Mouse (Mus musculus): ENCODE data around the gene Dnajc17. TPM values are rescaled to one million over a fixed set of nuclear protein-coding genes. Genes with fewer than 3 reads are reported as not detected.

The Dnajc17 gene
- polyA plus RNA-seq, 1 experiment from 2014 or later: 19.4 TPM

DNA sequence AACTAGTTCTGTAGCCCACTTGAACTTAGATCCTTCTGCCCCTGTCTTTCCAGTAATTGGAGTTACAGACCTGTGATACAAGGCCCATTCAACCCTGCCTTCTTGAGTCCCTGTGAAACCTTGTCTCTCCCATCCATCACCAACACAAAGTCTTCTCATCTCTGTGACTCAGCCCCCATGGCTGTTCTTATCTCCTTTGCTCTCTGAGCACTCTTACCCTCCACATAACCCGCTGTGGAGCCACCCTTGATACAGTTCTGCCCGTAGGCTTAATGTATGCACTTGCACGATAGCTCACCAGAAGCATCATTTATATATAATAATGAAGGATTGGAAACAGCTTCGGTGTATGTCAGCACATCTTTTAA lies 32.2 kb upstream of the Dnajc17 start:
- no peak for ATAC-seq (ENCODE audit: insufficient read depth, low FRiP score, low TSS enrichment)
- WGBS: 87% methylated on average over 4 of the region's 4 CpGs
- Histone ChIP-seq H3K4me2 (ENCODE audit: low read depth) (no peak overlapping the region), H3K9ac (ENCODE audit: low read length) (no peak overlapping the region), H3K27ac (ENCODE audit: low read depth, low read length) (no peak overlapping the region), H3K36me3 (ENCODE audit: control insufficient read depth, insufficient read depth, low read length) (no peaks in the 10 kb centered on the region), H3K4me1 (ENCODE audit: control insufficient read depth, insufficient read depth, low read length) (peaks cover 10% of the 10 kb centered on the region; the same call in 1 of the 2 replicates), H3K4me3 (ENCODE audit: low read depth, low read length) (no peak overlapping the region), H3K9me3 (ENCODE audit: control insufficient read depth, low read length) (no peaks in the 10 kb centered on the region), H3K27me3 (ENCODE audit: control insufficient read depth, insufficient read depth, low read length) (peaks cover 37% of the 10 kb centered on the region)
- no peak for DNase-seq (ENCODE audit: low spot score)

DNA sequence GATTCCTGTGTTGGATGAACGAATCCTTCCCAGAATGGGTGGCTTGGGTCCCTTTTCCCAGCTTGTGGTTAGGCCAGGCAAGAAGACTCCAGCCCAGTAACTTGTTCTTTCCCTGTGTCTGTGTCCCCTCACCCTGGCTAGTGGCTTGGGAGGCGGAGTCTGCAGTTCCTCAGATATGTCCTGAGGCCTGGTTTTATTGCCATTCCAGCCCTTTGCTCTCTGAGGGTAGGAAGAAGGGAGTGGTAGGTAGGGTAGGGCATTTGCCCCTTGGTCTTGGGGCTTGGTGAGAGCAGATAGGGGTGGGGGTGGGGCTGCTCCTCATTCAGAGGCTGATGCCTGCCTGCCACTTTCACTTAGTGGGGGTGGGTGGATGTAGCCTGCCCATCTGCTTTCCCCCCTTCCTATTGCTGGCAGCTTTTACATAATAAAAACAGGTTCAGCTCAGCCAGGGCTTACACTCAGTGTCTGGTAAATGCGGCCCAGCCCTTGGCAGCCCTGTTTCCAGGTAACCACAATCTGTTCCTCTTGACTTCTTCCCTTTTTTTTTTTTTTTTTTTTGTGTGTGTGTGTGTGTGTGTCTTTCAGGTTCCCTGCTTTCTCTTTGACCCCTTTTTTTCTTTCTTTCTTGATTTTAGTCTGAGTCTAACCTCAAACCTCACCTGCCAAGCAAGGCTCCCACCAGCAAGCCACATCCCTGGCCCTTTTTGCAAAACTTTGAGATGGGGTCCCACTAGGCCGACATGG lies 31.7 kb upstream of the Dnajc17 start:
- Histone ChIP-seq H3K4me3 (ENCODE audit: low read depth, low read length) (no peak overlapping the region), H3K36me3 (ENCODE audit: control insufficient read depth, insufficient read depth, low read length) (no peaks in the 10 kb centered on the region), H3K4me2 (ENCODE audit: low read depth) (no peak overlapping the region), H3K9me3 (ENCODE audit: control insufficient read depth, low read length) (no peaks in the 10 kb centered on the region), H3K9ac (ENCODE audit: low read length) (no peak overlapping the region), H3K4me1 (ENCODE audit: control insufficient read depth, insufficient read depth, low read length) (peaks cover 10% of the 10 kb centered on the region; the same call in 1 of the 2 replicates), H3K27me3 (ENCODE audit: control insufficient read depth, insufficient read depth, low read length) (peaks cover 39% of the 10 kb centered on the region), H3K27ac (ENCODE audit: low read depth, low read length) (no peak overlapping the region)
- DNase-seq (ENCODE audit: low spot score) (no peak), ATAC-seq (ENCODE audit: insufficient read depth, low FRiP score, low TSS enrichment) (no peak)
- WGBS: 53% methylated on average over 4 of the region's 4 CpGs

DNA sequence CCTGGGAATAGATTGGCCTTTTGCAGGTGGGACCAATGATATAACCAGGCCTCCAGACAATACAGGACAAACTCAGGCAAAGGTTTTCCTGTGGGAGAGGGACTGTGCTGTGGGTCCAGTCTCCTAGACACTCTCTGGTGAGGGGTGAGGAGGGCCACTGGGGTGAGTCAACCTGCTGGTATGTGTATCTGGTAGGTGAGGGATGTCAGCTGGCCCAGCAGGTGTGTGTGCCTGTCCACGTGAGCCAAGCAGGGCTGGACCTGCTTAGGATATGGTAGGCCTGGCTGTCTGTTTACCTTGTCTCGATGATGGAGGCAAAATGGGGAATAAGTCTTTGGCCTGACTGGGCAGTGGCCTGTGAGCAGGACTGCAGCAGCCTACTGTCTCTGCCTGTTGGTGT lies 30.1 kb upstream of the Dnajc17 start:
- Histone ChIP-seq H3K4me2 (ENCODE audit: low read depth) (no peak overlapping the region), H3K36me3 (ENCODE audit: control insufficient read depth, insufficient read depth, low read length) (no peaks in the 10 kb centered on the region), H3K4me3 (ENCODE audit: low read depth, low read length) (no peak overlapping the region), H3K9me3 (ENCODE audit: control insufficient read depth, low read length) (no peaks in the 10 kb centered on the region), H3K27me3 (ENCODE audit: control insufficient read depth, insufficient read depth, low read length) (peaks cover 40% of the 10 kb centered on the region), H3K9ac (ENCODE audit: low read length) (no peak overlapping the region), H3K27ac (ENCODE audit: low read depth, low read length) (no peak overlapping the region), H3K4me1 (ENCODE audit: control insufficient read depth, insufficient read depth, low read length) (peaks cover 10% of the 10 kb centered on the region; the same call in 1 of the 2 replicates)
- no peak for ATAC-seq (ENCODE audit: insufficient read depth, low FRiP score, low TSS enrichment)
- WGBS: 70% methylated on average over 2 of the region's 2 CpGs
- no peak for DNase-seq (ENCODE audit: low spot score)

DNA sequence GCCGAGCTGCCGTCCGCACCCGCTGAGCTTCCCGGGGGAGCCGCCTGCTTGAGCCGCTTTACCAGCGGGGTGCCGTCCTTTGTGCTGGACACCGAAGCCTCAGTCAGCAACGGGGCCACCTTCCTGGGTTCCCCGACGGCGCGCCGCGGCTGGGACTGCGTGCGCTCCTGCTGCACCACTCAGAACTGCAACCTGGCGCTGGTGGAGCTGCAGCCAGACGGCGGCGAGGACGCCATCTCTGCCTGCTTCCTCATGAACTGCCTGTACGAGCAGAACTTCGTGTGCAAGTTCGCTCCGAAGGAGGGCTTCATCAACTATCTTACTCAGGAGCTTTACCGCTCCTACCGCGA lies 29.3 kb upstream of the Dnajc17 start:
- H3K4me1 ChIP-seq (ENCODE audit: control insufficient read depth, insufficient read depth, low read length): peaks cover 10% of the 10 kb centered on the region; the same call in 1 of the 2 replicates
- ATAC-seq (ENCODE audit: insufficient read depth, low FRiP score, low TSS enrichment): no peak
- DNase-seq (ENCODE audit: low spot score): no peak
- H3K27me3 ChIP-seq (ENCODE audit: control insufficient read depth, insufficient read depth, low read length): peaks cover 40% of the 10 kb centered on the region
- H3K9me3 ChIP-seq (ENCODE audit: control insufficient read depth, low read length): no peaks in the 10 kb centered on the region
- H3K36me3 ChIP-seq (ENCODE audit: control insufficient read depth, insufficient read depth, low read length): no peaks in the 10 kb centered on the region
- H3K9ac ChIP-seq (ENCODE audit: low read length): no peak overlapping the region
- H3K27ac ChIP-seq (ENCODE audit: low read depth, low read length): no peak overlapping the region
- peak overlapping the region; percentile 35 for H3K4me3 ChIP-seq (ENCODE audit: low read depth, low read length)
- 1% methylated on average over 31 of the region's 31 CpGs for WGBS
- H3K4me2 ChIP-seq (ENCODE audit: low read depth): peak overlapping the region; percentile 61

DNA sequence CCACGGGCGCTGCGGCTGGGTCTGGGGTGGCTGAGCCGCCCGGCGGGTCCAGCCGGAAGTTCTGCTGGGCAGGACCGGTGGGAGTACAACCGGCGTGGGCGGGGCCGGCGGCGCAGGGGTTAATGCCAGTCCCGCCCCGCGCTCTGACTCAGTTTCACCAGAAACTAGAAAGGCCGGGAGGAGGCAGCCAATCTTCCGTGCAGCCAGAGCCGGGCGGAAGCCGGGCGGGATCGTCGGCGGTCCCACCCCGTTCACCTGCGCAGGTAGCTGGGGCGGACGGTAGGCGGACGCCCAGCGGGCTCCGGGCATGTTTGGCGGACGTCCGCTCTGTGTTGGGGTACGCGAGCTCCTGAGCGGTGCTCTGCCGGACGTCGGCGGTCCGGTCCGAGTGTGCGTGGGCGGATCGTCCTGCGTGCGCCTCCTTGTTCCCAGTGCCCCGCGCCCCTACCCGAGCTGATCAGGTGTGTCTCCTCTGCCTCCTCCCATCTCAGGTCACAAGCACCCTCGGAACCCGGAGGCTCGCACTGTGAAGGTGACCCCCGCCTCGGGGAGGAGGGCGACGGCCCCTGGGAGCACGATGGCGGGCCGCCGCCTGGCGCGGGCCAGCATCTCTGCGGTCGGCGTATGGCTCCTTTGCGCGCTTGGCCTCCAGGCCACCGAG lies 28.7 kb upstream of the Dnajc17 start, which contains the start of gene Spint1:
TSS of gene Spint1 (plus strand) at position 153 of the 661 bp plus-strand sequence.
- H3K27me3 ChIP-seq (ENCODE audit: control insufficient read depth, insufficient read depth, low read length): peaks cover 40% of the 10 kb centered on the region
- no peaks in the 10 kb centered on the region for H3K9me3 ChIP-seq (ENCODE audit: control insufficient read depth, low read length)
- no peak within 1 kb of the TSS for H3K27ac ChIP-seq (ENCODE audit: low read depth, low read length)
- peak within 1 kb of the TSS; percentile 61 for H3K4me2 ChIP-seq (ENCODE audit: low read depth)
- ATAC-seq (ENCODE audit: insufficient read depth, low FRiP score, low TSS enrichment) (no peak), DNase-seq (ENCODE audit: low spot score) (peak; percentile 22)
- H3K9ac ChIP-seq (ENCODE audit: low read length): peak within 1 kb of the TSS; percentile 32; the same call in 1 of the 2 replicates
- H3K4me1 ChIP-seq (ENCODE audit: control insufficient read depth, insufficient read depth, low read length): peaks cover 10% of the 10 kb centered on the region; the same call in 1 of the 2 replicates
- H3K36me3 ChIP-seq (ENCODE audit: control insufficient read depth, insufficient read depth, low read length): no peaks in the 10 kb centered on the region
- under 1% methylated on average over 71 of the region's 73 CpGs for WGBS
- H3K4me3 ChIP-seq (ENCODE audit: low read depth, low read length): peak within 1 kb of the TSS; percentile 35

DNA sequence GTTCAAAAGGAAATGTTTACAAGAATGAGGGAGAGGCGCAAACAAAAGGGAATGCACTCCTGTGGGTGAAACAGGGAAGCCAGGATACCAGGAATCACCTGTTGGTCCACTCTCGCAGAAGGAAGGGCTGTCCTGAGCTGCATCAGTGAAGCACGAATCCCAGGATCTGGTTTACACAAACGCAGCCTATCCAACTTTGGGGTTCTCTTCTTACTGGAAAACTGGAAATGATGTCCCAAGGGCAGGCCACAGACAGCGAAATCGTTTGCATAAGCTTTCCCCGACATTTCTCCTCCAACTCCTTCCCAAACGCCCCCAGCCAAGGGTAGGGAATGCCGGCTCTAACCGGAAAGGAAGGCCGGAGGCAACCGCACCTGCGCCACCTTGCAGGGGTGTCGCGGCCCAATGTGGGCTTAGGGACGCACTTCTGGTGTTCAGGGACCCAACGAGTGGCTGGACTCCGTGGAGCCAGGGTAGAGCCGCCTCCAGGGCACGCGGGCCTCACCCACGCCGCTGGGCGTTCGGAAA lies 28.2 kb upstream of the Dnajc17 start:
- H3K4me3 ChIP-seq (ENCODE audit: low read depth, low read length): peak overlapping the region; percentile 35
- H3K27ac ChIP-seq (ENCODE audit: low read depth, low read length): no peak overlapping the region
- ATAC-seq (ENCODE audit: insufficient read depth, low FRiP score, low TSS enrichment) (no peak), DNase-seq (ENCODE audit: low spot score) (peak; percentile 15)
- H3K9me3 ChIP-seq (ENCODE audit: control insufficient read depth, low read length): no peaks in the 10 kb centered on the region
- no peak overlapping the region for H3K9ac ChIP-seq (ENCODE audit: low read length)
- no peaks in the 10 kb centered on the region for H3K36me3 ChIP-seq (ENCODE audit: control insufficient read depth, insufficient read depth, low read length)
- H3K4me1 ChIP-seq (ENCODE audit: control insufficient read depth, insufficient read depth, low read length): peaks cover 10% of the 10 kb centered on the region; the same call in 1 of the 2 replicates
- H3K27me3 ChIP-seq (ENCODE audit: control insufficient read depth, insufficient read depth, low read length): peaks cover 40% of the 10 kb centered on the region
- 5% methylated on average over 25 of the region's 25 CpGs for WGBS
- H3K4me2 ChIP-seq (ENCODE audit: low read depth): peak overlapping the region; percentile 61

DNA sequence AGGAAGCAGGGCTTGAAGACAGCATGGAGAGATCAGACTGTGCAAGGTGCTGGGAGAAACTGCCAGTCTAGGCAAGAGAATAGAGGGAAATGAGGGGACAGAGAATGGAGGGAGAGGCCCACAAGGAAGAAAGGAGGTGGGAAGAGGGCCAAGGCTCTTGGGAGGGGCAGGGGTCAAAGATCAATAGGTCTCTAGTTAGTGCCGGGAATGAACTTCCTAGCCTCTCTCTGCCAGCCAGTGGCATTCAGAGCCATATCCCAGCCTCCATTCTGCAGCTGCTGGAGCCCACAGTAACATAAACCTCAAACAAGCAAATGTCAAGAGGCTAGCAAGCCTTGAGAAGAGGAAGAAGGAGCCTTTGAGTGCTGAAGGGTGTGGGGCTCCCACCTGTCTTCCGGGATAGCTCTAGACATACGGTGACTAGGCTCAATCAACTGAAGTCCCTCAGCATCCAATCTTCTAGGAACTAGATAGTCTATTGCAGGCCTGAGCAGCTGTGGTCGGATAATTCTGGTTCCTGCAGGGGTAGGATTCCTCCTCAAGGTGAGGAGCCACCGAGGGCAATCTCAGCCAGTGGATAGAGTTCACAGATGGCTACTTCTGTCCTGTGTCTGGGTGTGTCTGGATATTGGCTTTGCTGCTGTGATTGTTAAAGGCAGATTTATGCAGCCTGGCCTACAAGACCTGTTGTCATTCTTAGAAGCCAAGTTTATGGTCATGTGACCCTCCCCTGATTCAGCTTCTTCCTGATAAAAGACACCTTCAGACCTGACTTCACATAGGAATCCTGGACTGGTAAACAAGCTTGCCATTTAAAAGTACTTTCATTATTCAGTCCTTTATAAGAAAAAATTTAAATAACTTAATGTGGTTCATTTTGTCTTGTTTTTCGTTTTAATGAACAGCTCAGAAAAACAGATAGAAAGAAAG lies 21.4 kb upstream of the Dnajc17 start, which contains the start of gene Ppp1r14d:
TSS of gene Ppp1r14d (minus strand) at position 132 of the 930 bp plus-strand sequence.
- H3K27me3 ChIP-seq (ENCODE audit: control insufficient read depth, insufficient read depth, low read length): no peaks in the 10 kb centered on the region; the same call in 1 of the 2 replicates
- no peak within 1 kb of the TSS for H3K27ac ChIP-seq (ENCODE audit: low read depth, low read length)
- no peak within 1 kb of the TSS for H3K9ac ChIP-seq (ENCODE audit: low read length)
- ATAC-seq (ENCODE audit: insufficient read depth, low FRiP score, low TSS enrichment) (no peak), DNase-seq (ENCODE audit: low spot score) (no peak)
- H3K4me3 ChIP-seq (ENCODE audit: low read depth, low read length): no peak within 1 kb of the TSS
- no peak within 1 kb of the TSS for H3K4me2 ChIP-seq (ENCODE audit: low read depth)
- H3K9me3 ChIP-seq (ENCODE audit: control insufficient read depth, low read length): no peaks in the 10 kb centered on the region
- H3K4me1 ChIP-seq (ENCODE audit: control insufficient read depth, insufficient read depth, low read length): no peaks in the 10 kb centered on the region
- no peaks in the 10 kb centered on the region for H3K36me3 ChIP-seq (ENCODE audit: control insufficient read depth, insufficient read depth, low read length)
- WGBS: 73% methylated on average over 6 of the region's 6 CpGs

DNA sequence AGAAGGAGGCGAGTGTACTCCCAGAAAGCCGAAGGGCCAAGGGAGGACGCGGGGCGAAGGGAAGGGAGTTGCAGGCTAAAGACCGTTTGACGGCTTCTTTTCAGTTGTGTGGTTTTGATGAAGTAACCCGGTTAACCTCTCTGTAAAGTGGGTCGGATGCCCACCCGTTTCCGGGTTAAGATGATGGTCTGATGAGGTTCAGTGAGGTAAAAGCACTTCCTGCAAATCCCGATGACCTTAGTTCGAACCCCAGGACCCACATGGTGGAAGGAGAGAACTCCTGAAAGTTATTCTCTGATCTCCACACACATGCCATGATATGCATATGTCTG lies 547 bp upstream of the Dnajc17 start:
- no peaks in the 10 kb centered on the region for H3K9me3 ChIP-seq (ENCODE audit: control insufficient read depth, low read length)
- 2% methylated on average over 13 of the region's 13 CpGs for WGBS
- peak overlapping the region; percentile 65 for H3K9ac ChIP-seq (ENCODE audit: low read length)
- H3K4me3 ChIP-seq (ENCODE audit: low read depth, low read length): peak overlapping the region; percentile 66
- peaks cover 3% of the 10 kb centered on the region; the same call in 1 of the 2 replicates for H3K4me1 ChIP-seq (ENCODE audit: control insufficient read depth, insufficient read depth, low read length)
- ATAC-seq (ENCODE audit: insufficient read depth, low FRiP score, low TSS enrichment) (peak; percentile 17), DNase-seq (ENCODE audit: low spot score) (no peak)
- peaks cover 11% of the 10 kb centered on the region for H3K36me3 ChIP-seq (ENCODE audit: control insufficient read depth, insufficient read depth, low read length)
- H3K4me2 ChIP-seq (ENCODE audit: low read depth): peak overlapping the region; percentile 56
- no peaks in the 10 kb centered on the region for H3K27me3 ChIP-seq (ENCODE audit: control insufficient read depth, insufficient read depth, low read length)
- H3K27ac ChIP-seq (ENCODE audit: low read depth, low read length): no peak overlapping the region
